Mouse (Mus musculus) heart, postnatal 0 days (tissue): ENCODE measurements around the gene Foxe1.

ENCODE experiments used
- CTCF ChIP-seq: IDR thresholded peaks from 2 replicates; pipeline ENCODE4 v1.5.1; 2016; ENCODE audit warnings: antibody characterized with exemption, control low read depth, low read depth
- EP300 ChIP-seq: IDR thresholded peaks from 2 replicates; pipeline ENCODE4 v1.6.1; 2016; ENCODE audit warnings: antibody characterized with exemption, low read depth

- TF ChIP-seq CTCF (peak; percentile 46), EP300 (no peak)
Measured at GRCm38 (mm10) chr4:46374455-46374854, 31.0 kb downstream of the Foxe1 start.
